Mouse (Mus musculus) neural tube, embryonic 10.5 days (tissue): ENCODE measurements at regions not wholly inside any gene's neighbourhood (a gene's known extent, or its start where the extent isn't known, plus 50 kb on each side); places are given as distances from the start of the nearest gene placed in this dataset.

Experiments
- DNase-seq: peaks from one replicate; pipeline ENCODE4 v3.0.0-alpha.2; 2017; ENCODE audit warnings: low spot score; ENCODE audit errors: extremely low spot score

GRCm38 (mm10) chr7:77988177-77988576 lies 749.6 kb downstream of the Ntrk3 start:
- DNase-seq = no peak

DNA sequence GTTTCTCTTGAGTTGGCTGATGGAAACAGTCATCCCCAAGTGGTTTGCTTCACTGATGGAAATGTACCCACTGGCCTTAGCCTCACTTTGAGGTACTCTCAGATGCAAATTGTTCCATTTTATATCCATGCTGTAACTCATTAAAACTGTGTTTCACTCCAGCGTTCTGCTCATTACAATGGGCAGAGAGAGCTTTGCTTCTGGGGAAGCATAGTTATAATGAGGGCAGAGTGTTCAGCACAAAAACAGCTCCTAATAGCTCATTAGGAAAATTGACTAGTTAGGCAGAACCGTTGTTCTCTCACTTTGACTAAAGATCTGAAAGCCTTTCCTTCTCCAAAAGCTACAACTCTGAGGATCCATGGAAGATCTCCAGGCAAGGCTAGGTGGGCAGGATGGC lies 771.2 kb downstream of the Ntrk3 start:
- DNase-seq = no peak

DNA sequence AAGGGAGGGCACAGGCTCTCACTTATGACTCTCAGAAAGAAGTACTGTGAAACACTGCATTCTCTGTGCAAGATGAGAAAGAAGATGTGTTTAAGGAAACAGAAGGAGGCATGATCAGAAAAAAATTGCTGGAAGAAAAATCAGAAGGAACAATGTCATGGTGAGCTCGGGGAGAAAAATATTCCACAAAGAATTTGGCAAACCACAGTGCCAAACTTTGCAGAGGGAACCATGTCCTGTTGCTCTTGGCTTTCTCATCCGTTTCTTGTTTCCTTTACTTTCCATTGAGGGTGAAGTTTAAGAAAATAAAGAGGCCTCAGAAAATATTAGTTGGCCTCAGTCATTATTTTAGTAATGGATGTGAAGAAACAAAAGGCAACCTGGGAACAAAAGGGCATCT lies 804.4 kb downstream of the Ntrk3 start:
- DNase-seq = no peak

DNA sequence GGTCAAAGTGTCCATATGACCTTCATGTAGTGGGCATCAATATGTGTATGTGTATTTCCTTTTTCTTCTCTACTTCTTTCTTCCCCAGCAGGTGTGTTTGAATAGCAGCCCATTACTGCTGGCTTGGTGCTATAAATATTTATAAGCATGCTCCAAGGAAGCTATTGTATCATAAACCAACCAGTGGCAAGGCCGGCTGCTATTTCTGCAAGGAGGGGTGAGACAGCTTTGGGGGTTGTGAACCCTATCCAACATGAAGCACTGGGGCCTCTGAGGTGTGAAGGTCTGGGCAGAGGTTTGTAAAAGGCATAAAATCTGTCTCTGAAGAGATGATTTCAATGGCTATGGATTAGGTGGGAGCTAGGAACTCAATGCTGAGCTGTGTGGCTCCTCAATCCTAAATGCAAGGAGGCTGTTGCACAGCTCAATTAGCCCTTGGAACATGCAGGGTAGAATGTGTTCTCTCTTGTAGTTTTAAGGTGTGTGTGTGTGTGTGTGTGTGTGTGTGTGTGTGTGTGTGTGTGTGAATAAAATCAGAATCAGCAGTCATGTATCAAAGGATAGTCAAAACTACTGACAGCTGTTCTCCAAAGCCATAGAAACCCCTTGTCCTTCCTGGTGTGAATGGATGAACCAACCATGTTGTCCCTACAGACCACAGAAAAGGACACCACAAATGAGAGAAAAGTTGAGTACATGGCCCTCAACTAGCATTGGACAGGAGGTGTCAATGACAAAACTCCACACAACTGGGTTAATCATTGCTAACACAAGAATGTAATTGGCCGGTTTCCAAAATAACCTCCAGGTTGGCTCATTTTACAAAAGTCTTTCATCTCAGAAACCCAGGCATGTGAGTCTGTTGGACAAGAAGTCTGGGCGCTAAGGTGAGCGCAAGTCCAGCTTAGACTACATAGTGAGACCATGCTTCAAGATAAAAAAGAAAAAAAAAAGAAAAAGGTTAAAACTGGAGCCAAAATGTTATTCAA lies 809.0 kb downstream of the Ntrk3 start:
- no peak for DNase-seq

DNA sequence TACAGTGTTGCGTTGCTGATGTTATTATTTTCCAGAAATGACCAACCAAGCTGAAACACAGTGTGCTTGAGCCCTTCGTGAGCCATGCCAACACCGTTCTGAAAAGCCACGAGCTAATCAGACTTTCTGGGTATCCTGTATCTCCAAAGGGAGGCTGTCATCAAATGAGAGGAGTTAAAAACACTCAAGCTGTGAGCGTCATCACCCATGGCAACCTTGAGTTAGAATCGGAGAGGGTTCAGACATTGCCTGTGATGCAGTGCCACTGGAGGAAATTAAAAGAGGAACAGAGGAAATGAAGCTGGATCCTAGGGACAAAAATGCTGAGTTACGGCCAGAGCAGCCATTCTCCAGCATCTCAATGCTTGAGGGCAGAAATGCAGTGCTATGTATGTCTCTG lies 838.6 kb downstream of the Ntrk3 start:
- no peak for DNase-seq

DNA sequence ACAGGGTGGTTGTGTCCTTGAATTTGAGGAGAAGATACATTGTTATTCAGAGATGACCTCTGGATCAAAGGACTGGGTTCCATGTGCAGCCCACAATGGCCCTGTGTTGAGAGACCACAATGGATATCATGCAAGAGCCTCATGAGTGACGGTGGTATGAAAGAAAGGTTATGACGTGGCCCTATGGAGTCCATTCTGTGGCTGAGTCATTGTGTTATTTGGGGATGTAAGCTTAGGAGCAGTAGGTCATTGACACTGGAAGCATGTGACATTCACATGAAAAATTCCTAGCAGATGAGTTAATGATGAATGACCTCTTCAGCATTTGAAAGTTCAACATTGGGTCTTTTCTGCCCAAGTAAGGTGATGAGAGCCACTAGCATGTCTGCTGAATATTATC lies 849.3 kb downstream of the Ntrk3 start:
- DNase-seq = no peak

DNA sequence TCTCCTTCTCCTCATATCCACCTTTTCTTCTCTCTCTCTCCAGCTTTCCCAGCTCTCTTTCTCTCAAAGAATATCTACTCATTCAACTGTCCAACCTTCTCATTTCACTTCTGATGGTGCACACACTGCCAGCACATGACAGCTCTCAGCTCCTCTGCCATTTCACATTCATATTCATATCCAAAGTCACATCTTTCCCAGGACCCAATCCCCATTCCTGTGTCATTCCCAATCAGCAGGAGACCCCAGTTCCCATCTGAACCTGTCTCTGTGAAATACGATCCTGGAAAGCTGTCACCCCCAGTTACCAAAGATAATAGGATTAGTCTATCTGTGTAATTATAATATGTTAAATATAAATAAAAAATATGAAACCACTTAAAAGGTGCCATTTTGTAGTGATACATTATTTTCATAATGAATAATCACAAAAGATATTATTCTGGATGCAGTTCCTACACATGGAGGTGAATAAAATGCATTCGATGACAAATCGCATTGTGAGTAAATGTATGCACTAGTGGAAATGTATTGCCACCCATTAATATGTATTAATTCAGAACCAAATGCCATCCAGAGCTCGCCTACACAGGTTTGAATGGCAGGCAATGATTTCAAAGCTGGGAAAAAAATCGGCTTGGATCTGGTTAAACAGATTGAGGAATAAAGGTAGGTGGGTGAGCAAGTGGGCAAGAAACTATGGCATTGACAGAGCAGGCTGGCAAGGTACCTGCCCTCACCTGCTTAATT lies 855.0 kb downstream of the Ntrk3 start:
- DNase-seq = no peak

GRCm38 (mm10) chr7:77867518-77867917 lies 870.3 kb downstream of the Ntrk3 start:
- DNase-seq = no peak

- no peak for DNase-seq
Measured at GRCm38 (mm10) chr7:77861841-77862240, 876.0 kb downstream of the Ntrk3 start.

DNA sequence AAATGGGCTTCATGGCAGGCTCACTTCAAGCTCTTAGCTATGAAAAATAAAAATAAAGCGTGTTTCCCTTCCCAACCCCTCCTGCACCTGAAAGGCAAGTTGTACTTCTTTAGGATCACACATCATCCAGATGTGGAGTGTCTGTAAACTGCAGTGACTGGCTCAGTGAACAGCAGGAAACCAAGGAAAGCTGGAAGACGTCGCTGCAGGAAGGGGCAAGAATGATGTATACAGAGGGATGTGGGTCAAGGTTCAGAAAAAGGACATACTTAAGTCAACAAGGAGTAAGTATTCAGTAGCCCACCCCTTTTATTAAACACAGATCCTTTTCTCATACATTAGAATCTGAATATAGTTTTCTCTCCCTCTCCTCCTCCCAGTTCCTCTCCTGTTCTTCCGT lies 879.4 kb downstream of the Ntrk3 start:
- no peak for DNase-seq

GRCm38 (mm10) chr7:77857979-77858378 lies 879.8 kb downstream of the Ntrk3 start:
- no peak for DNase-seq

GRCm38 (mm10) chr7:77855653-77856239 lies 882.1 kb downstream of the Ntrk3 start:
- DNase-seq = no peak

- DNase-seq = no peak
Measured at GRCm38 (mm10) chr7:77855077-77855476, 882.7 kb downstream of the Ntrk3 start.

GRCm38 (mm10) chr7:77824261-77824959 lies 913.4 kb downstream of the Ntrk3 start:
- DNase-seq = no peak

GRCm38 (mm10) chr7:77812052-77812903 lies 925.5 kb downstream of the Ntrk3 start:
- DNase-seq = peak; percentile 25

DNA sequence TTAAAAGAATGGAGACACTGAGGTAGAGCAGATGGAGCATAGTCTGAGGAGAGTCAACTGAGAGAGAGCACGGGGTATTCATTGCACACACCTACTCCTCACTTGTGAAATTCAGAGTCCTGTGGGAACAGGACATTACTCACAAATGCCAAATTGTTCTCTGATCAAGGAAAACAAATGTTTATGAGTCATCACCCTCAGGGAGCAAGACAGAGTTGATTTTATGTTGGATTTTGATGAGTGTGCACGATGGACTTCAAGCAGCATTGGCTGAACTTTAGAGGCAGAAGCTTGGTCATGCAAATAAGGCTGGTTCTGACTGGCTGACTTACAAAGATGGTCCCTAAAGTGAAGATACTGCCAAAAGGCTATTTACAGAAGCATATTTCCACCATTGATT lies 951.0 kb downstream of the Ntrk3 start:
- no peak for DNase-seq

- peak; percentile 23 for DNase-seq
Measured at GRCm38 (mm10) chr7:77771711-77772449, 965.9 kb downstream of the Ntrk3 start.

DNA sequence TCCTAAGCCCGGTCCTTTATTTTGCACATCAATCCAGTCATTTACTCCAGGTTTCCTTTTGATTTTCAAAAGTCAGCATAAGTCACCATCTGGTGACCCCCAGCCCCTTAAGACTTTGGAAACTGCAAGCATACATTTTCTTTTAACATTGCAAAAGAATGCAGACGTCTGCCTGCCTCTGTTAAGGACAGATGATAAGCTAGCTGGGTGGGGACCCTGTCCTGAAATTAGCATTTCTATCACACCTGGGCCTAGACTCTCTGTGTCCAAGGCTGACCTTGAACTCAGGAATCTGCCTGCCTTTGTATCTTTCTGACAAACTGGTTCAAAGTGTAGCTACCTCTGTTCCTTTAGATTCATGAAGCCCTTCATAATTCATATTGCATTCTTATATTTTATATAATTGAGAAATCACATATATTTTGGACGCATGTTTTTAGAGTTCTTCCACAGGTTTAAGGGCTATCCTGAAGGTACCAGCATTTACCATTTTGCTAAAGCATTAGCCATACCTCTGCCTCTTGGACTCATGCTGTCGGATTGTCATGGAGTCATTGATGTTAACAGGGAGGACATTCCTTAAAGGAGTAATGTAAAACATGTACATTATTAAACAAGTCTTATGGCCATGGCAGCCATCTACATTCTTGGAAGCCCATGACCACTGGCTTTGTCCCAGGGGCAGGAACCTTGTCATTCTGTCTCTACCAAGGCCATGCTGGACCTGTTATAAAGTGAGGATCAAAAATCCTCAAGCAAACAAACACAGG lies 998.6 kb downstream of the Ntrk3 start:
- no peak for DNase-seq
